Mouse (Mus musculus) MEL (cell line): ENCODE measurements around the gene Tenm3. TPM values are rescaled to one million over a fixed set of nuclear protein-coding genes. Genes with fewer than 3 reads are reported as not detected.

Experiments used
- DNase-seq: peaks from one replicate; pipeline ENCODE4 v3.0.0; 2011; ENCODE audit warnings: low read depth, low spot score
- H3K27ac ChIP-seq: 2 replicates; pipeline ENCODE4 v1.5.1; 2012; ENCODE audit warnings: low read depth, mild to moderate bottlenecking, control low read depth, low read length, moderate library complexity; ENCODE audit not compliant: control insufficient read depth
- H3K27me3 ChIP-seq, 2 experiments: fragments of 150-350 bp in 1 of 2; sonication (generic) in 1 of 2; 2 replicates each; pipeline ENCODE4 v1.6.1; 2012; ENCODE audit warnings: low read length in 2 of 2, mild to moderate bottlenecking in 2 of 2, improper control_type of control experiment in 1 of 2, moderate library complexity in 1 of 2; ENCODE audit not compliant: insufficient read depth in 2 of 2, control insufficient read depth in 1 of 2
- H3K36me3 ChIP-seq, 2 experiments: 2 replicates each; pipeline ENCODE4 v1.6.1; 2012 to 2014; ENCODE audit warnings: low read length in 2 of 2, improper control_type of control experiment in 1 of 2, inconsistent platforms in 1 of 2, mild to moderate bottlenecking in 1 of 2; ENCODE audit not compliant: insufficient read depth in 2 of 2, control insufficient read depth in 1 of 2
- H3K4me1 ChIP-seq, 2 experiments: fragments of 150-350 bp in 1 of 2; sonication (generic) in 1 of 2; 2 replicates each; pipeline ENCODE4 v1.6.1; 2012; ENCODE audit warnings: low read length in 2 of 2, improper control_type of control experiment in 1 of 2, mild to moderate bottlenecking in 1 of 2; ENCODE audit not compliant: insufficient read depth in 2 of 2, control insufficient read depth in 1 of 2
- H3K4me3 ChIP-seq, 2 experiments: fragments of 150-350 bp in 1 of 2; sonication (generic) in 1 of 2; 2 replicates each; pipeline ENCODE4 v1.5.1; 2012; ENCODE audit warnings: low read depth in 2 of 2, low read length in 2 of 2, mild to moderate bottlenecking in 2 of 2, moderate library complexity in 2 of 2, control low read depth in 1 of 2, improper control_type of control experiment in 1 of 2; ENCODE audit not compliant: control insufficient read depth in 1 of 2, insufficient read depth in 1 of 2
- H3K79me2 ChIP-seq: 2 replicates; pipeline ENCODE4 v1.6.1; 2012; ENCODE audit warnings: mild to moderate bottlenecking, low read length, moderate library complexity; ENCODE audit not compliant: control insufficient read depth, poor library complexity, insufficient read depth
- H3K9ac ChIP-seq: 2 replicates; pipeline ENCODE4 v1.6.1; 2012; ENCODE audit warnings: low read depth, mild to moderate bottlenecking, control low read depth, low read length, moderate library complexity; ENCODE audit not compliant: control insufficient read depth, poor library complexity, severe bottlenecking
- H3K9me3 ChIP-seq: fragments of 150-350 bp; sonication (generic); replicated peaks from 2 replicates; pipeline ENCODE4 v1.6.1; 2012; ENCODE audit warnings: mild to moderate bottlenecking, low read length, improper control_type of control experiment, moderate library complexity; ENCODE audit not compliant: insufficient read depth
- CHD2 ChIP-seq: IDR thresholded peaks from 2 replicates; pipeline ENCODE4 v1.6.1; 2011; ENCODE audit warnings: low read length, improper control_type of control experiment
- CTCF ChIP-seq, 3 experiments: IDR thresholded peaks in 2 of 3; conservative IDR thresholded peaks in 1 of 3; 2 replicates each; pipeline ENCODE4 v1.5.1; 2011 to 2012; ENCODE audit warnings: low read length in 3 of 3, low read depth in 2 of 3, mild to moderate bottlenecking in 2 of 3, improper control_type of control experiment in 1 of 3, inconsistent platforms in 1 of 3, mixed read lengths in 1 of 3, moderate library complexity in 1 of 3; ENCODE audit not compliant: control insufficient read depth in 1 of 3, insufficient read depth in 1 of 3, poor library complexity in 1 of 3, severe bottlenecking in 1 of 3
- E2F4 ChIP-seq: IDR thresholded peaks from 2 replicates; pipeline ENCODE4 v1.6.1; 2011; ENCODE audit warnings: low read depth, low read length, improper control_type of control experiment, borderline replicate concordance
- EP300 ChIP-seq, 2 experiments: IDR thresholded peaks; 2 replicates each; pipeline ENCODE4 v1.6.1; 2011; ENCODE audit warnings: improper control_type of control experiment in 2 of 2, low read length in 2 of 2, low read depth in 1 of 2, mild to moderate bottlenecking in 1 of 2
- GABPA ChIP-seq: IDR thresholded peaks from 2 replicates; pipeline ENCODE4 v1.6.1; 2012; ENCODE audit warnings: low read depth, mild to moderate bottlenecking, inconsistent platforms, low read length, improper control_type of control experiment, moderate library complexity
- HCFC1 ChIP-seq: IDR thresholded peaks from 2 replicates; pipeline ENCODE4 v1.6.1; 2012; ENCODE audit warnings: low read depth, mild to moderate bottlenecking, inconsistent platforms, low read length, improper control_type of control experiment, moderate library complexity
- JUND ChIP-seq: IDR thresholded peaks from 2 replicates; pipeline ENCODE4 v1.6.1; 2011; ENCODE audit warnings: low read depth, mild to moderate bottlenecking, improper control_type of control experiment, low read length
- KAT2A ChIP-seq: conservative IDR thresholded peaks from 2 replicates; pipeline ENCODE4 v1.6.1; 2012; ENCODE audit warnings: low read depth, low read length, improper control_type of control experiment, inconsistent platforms
- MAFK ChIP-seq: IDR thresholded peaks from 2 replicates; pipeline ENCODE4 v1.6.1; 2011; ENCODE audit warnings: low read depth, mild to moderate bottlenecking, low read length, improper control_type of control experiment, borderline replicate concordance
- MAZ ChIP-seq: IDR thresholded peaks from 2 replicates; pipeline ENCODE4 v1.6.1; 2012; ENCODE audit warnings: low read depth, mild to moderate bottlenecking, inconsistent platforms, low read length, improper control_type of control experiment
- MEF2A ChIP-seq: IDR thresholded peaks from 2 replicates; pipeline ENCODE4 v1.6.1; 2014; ENCODE audit warnings: low read depth, mild to moderate bottlenecking, inconsistent platforms, low read length, improper control_type of control experiment; ENCODE audit not compliant: poor library complexity, insufficient replicate concordance, severe bottlenecking; ENCODE audit errors: extremely low read depth
- MYB ChIP-seq: IDR thresholded peaks from 2 replicates; pipeline ENCODE4 v1.6.1; 2011; ENCODE audit warnings: mild to moderate bottlenecking, low read depth, low read length, improper control_type of control experiment
- MYC ChIP-seq: IDR thresholded peaks from 2 replicates; pipeline ENCODE4 v1.6.1; 2011; ENCODE audit warnings: low read depth, mild to moderate bottlenecking, low read length, improper control_type of control experiment, moderate library complexity
- NELFE ChIP-seq: IDR thresholded peaks from 2 replicates; pipeline ENCODE4 v1.6.1; 2011; ENCODE audit warnings: low read depth, low read length, improper control_type of control experiment
- NRF1 ChIP-seq: IDR thresholded peaks from 2 replicates; pipeline ENCODE4 v1.6.1; 2014; ENCODE audit warnings: low read depth, mild to moderate bottlenecking, inconsistent platforms, low read length, improper control_type of control experiment, moderate library complexity; ENCODE audit not compliant: poor library complexity, insufficient read depth, severe bottlenecking
- POLR2AphosphoS5 ChIP-seq: IDR thresholded peaks from 2 replicates; pipeline ENCODE4 v1.6.1; 2012; ENCODE audit warnings: low read depth, borderline replicate concordance, mild to moderate bottlenecking, inconsistent platforms, low read length, moderate library complexity, mixed read lengths
- SIN3A ChIP-seq: IDR thresholded peaks from 2 replicates; pipeline ENCODE4 v1.6.1; 2012; ENCODE audit warnings: low read length, improper control_type of control experiment, inconsistent platforms
- SMC3 ChIP-seq: IDR thresholded peaks from 2 replicates; pipeline ENCODE4 v1.6.1; 2011; ENCODE audit warnings: low read depth, low read length, improper control_type of control experiment
- TAL1 ChIP-seq: IDR thresholded peaks from 2 replicates; pipeline ENCODE4 v1.6.1; 2012; ENCODE audit warnings: mild to moderate bottlenecking, inconsistent platforms, low read length, moderate library complexity, mixed read lengths
- UBTF ChIP-seq: IDR thresholded peaks from 2 replicates; pipeline ENCODE4 v1.6.1; 2012; ENCODE audit warnings: low read depth, mild to moderate bottlenecking, inconsistent platforms, low read length, improper control_type of control experiment, moderate library complexity, borderline replicate concordance; ENCODE audit not compliant: insufficient read depth
- ZC3H11A ChIP-seq: IDR thresholded peaks from 2 replicates; pipeline ENCODE4 v1.6.1; 2012; ENCODE audit warnings: low read depth, mild to moderate bottlenecking, inconsistent platforms, low read length, improper control_type of control experiment
- ZMIZ1 ChIP-seq: IDR thresholded peaks from 2 replicates; pipeline ENCODE4 v1.6.1; 2012; ENCODE audit warnings: low read depth, mild to moderate bottlenecking, inconsistent platforms, low read length, improper control_type of control experiment, moderate library complexity
- ZNF384 ChIP-seq: IDR thresholded peaks from 2 replicates; pipeline ENCODE4 v1.6.1; 2012; ENCODE audit warnings: low read depth, mild to moderate bottlenecking, inconsistent platforms, low read length, improper control_type of control experiment
- polyA plus RNA-seq, 2 experiments: library from polyadenylated mRNA; stranded (reverse) in 1 of 2; unstranded in 1 of 2; fragments of >175 nt in 1 of 2; fragments of >200 nt in 1 of 2; gene quantifications; 2 replicates each; pipeline versions ENCODE4 v1.2.1 to v1.2.4; 2012; ENCODE audit warnings: low replicate concordance in 2 of 2, low read depth in 1 of 2; ENCODE audit not compliant: insufficient read length in 2 of 2, insufficient read depth in 1 of 2, missing spikeins in 1 of 2
- total RNA-seq: library from RNA; depleted of rRNA; stranded (reverse); fragments of 300-350 nt; gene quantifications from 2 replicates; pipeline ENCODE4 v1.2.3, GENCODE M21; 2012

The Tenm3 gene
- total and polyA plus RNA-seq, 3 experiments: not detected

DNA sequence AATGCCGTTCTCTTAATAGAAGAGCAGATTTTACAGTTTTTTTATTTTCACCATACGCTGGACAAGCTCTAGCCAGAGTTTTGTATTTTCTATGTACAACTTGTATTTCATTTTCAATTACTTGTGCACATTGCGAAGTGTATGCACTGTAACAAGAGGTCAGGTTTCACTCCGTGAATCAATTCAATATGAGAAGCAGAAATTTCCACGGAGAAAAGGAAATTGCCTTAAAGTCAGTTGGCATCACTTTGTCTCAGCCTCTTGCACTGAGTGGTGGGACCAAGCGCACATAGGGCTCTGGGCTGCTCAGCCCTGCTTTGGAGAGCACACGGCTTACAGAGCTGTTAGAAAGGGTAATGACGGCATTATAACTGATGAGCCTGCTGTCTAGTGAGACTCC, 41.5 kb downstream of the Tenm3 start:
- H3K9ac ChIP-seq: no peak overlapping the region
- H3K27ac ChIP-seq: no peak overlapping the region
- H3K4me3 ChIP-seq: no peak overlapping the region
- H3K36me3 ChIP-seq: no peaks in the 10 kb centered on the region
- H3K9me3 ChIP-seq: no peaks in the 10 kb centered on the region
- H3K4me1 ChIP-seq: no peaks in the 10 kb centered on the region
- DNase-seq: no peak
- H3K79me2 ChIP-seq: no peaks in the 10 kb centered on the region
- H3K27me3 ChIP-seq: no peaks in the 10 kb centered on the region
- no peak for TF ChIP-seq KAT2A
- TF ChIP-seq E2F4: no peak
- TF ChIP-seq UBTF: no peak

DNA sequence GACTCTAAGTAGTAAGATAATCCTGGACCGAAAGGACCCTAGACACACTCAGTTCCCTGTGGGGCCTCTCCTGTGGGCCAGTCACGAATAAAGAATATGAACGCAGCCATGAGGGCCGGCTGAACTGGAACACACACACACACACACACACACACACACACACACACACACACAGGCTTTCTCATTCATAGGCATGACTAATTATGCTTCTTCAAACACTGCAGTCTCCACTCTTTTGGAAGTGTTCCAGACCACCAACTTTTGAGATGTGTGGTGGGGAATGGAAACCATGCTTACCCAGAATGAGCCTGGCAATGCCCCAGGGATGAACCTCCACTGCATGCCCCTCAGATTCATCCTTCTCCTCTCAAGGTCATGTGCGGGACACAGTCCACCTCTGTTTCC, 45.8 kb downstream of the Tenm3 start:
- no peak for TF ChIP-seq MEF2A
- no peak for TF ChIP-seq HCFC1
- TF ChIP-seq NRF1: no peak
- no peak for TF ChIP-seq ZNF384
- no peak for TF ChIP-seq TAL1
- no peak for TF ChIP-seq ZC3H11A
- no peak for TF ChIP-seq MYC
- TF ChIP-seq EP300 (IDR thresholded peaks at IDR 0.05; ENCODE audit: low read depth in 1 of 2, low read length in 2 of 2): no peak
- TF ChIP-seq, all 39 proteins: peak for 0
- no peaks in the 10 kb centered on the region for H3K9me3 ChIP-seq
- no peak overlapping the region for H3K27ac ChIP-seq
- no peak overlapping the region for H3K9ac ChIP-seq
- no peak for DNase-seq
- H3K4me1 ChIP-seq: no peaks in the 10 kb centered on the region
- no peaks in the 10 kb centered on the region for H3K79me2 ChIP-seq
- H3K4me3 ChIP-seq: no peak overlapping the region
- no peaks in the 10 kb centered on the region for H3K27me3 ChIP-seq
- H3K36me3 ChIP-seq: no peaks in the 10 kb centered on the region

DNA sequence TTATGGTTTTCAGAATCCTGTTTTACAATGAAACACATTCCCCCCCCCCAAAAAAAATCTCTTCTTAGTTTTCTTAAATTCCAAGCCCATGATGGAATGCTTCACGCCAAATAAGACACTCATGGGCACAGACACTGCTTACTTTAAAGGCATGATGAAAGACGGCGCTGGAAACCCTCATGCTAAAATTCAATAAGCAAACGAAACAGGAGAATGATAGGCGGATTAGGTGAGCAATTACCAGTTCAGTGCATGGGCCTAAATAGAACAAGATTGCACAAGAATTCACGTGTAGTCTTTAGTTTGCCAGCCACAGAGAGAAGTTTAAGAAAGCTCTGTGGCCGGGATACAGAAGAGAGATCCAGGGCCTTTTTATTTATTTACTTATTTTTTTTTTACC, 49.5 kb downstream of the Tenm3 start:
- H3K27me3 ChIP-seq: no peaks in the 10 kb centered on the region
- no peak for DNase-seq
- no peak overlapping the region for H3K9ac ChIP-seq
- no peak overlapping the region for H3K4me3 ChIP-seq
- H3K79me2 ChIP-seq: no peaks in the 10 kb centered on the region
- no peaks in the 10 kb centered on the region for H3K9me3 ChIP-seq
- no peaks in the 10 kb centered on the region for H3K4me1 ChIP-seq
- TF ChIP-seq NELFE (no peak), GABPA (no peak), MYB (no peak), CHD2 (no peak), SMC3 (no peak), CTCF (IDR thresholded peaks at IDR 0.05 in 2 of 3, conservative IDR thresholded peaks at IDR 0.05 in 1 of 3; ENCODE audit: control insufficient read depth in 1 of 3, insufficient read depth in 1 of 3, low read depth in 2 of 3, low read length in 3 of 3, poor library complexity in 1 of 3, severe bottlenecking in 1 of 3) (no peak), HCFC1 (no peak), POLR2AphosphoS5 (no peak), ZC3H11A (no peak), JUND (no peak), SIN3A (no peak), MYC (no peak), MAZ (no peak), ZMIZ1 (no peak), MAFK (no peak)
- H3K27ac ChIP-seq: no peak overlapping the region
- H3K36me3 ChIP-seq: no peaks in the 10 kb centered on the region
